ENCODE assay signal across 15 mouse cellular contexts in genomic region chr9:92667361-92667881, GRCm38 (mm10).
"Had no signal": no experiment of that assay in that cellular context is flagged by ENCODE, and none has a peak within 500 bp of the region (broad histone marks: within the 10 kb centered on the region; RNA-seq: fewer than 3 reads in every experiment).

No protein-coding gene starts in this region.

- H3K4me3 ChIP-seq: kidney, embryonic 15.5 days; liver, embryonic 13.5 days; lung, embryonic 15.5 days; midbrain, embryonic 12.5 days; neural tube, embryonic 13.5 days had no signal

- H3K27ac ChIP-seq: kidney, embryonic 15.5 days; liver, embryonic 13.5 days; lung, embryonic 15.5 days; macrophage; midbrain, embryonic 12.5 days; neural tube, embryonic 13.5 days had no signal

- DNase-seq: kidney, adult 18-20 months; kidney, postnatal 14 days; left cerebral cortex, postnatal 4 days; liver; liver, embryonic 13.5 days; liver, postnatal 0 days; lung, postnatal 14 days; retina, postnatal 1 day; right cerebral cortex, postnatal 14 days; thymus, postnatal 14 days had no signal
